Mouse (Mus musculus) hindbrain, embryonic 10.5 days (tissue): ENCODE measurements around the gene Prkra. TPM values are rescaled to one million over a fixed set of nuclear protein-coding genes. Genes with fewer than 3 reads are reported as not detected.

ENCODE experiments used
- DNase-seq: peaks from one replicate; pipeline ENCODE4 v3.0.0-alpha.2; 2017; ENCODE audit warnings: low spot score
- H3K27ac ChIP-seq: fragments of 300-500 bp; sonication (generic); 2 replicates; pipeline ENCODE4 v1.5.1; 2016; ENCODE audit warnings: mild to moderate bottlenecking, moderate library complexity
- H3K27me3 ChIP-seq: fragments of 300-500 bp; sonication (generic); 2 replicates; pipeline ENCODE4 v1.6.1; 2016; ENCODE audit warnings: mild to moderate bottlenecking; ENCODE audit not compliant: poor library complexity, insufficient read depth, severe bottlenecking
- H3K36me3 ChIP-seq: fragments of 300-500 bp; sonication (generic); 2 replicates; pipeline ENCODE4 v1.6.1; 2016; ENCODE audit warnings: mild to moderate bottlenecking, moderate library complexity
- H3K4me1 ChIP-seq: fragments of 300-500 bp; sonication (generic); replicated peaks from 2 replicates; pipeline ENCODE4 v1.6.1; 2016; ENCODE audit warnings: mild to moderate bottlenecking
- H3K4me3 ChIP-seq: fragments of 300-500 bp; sonication (generic); 2 replicates; pipeline ENCODE4 v1.5.1; 2016; ENCODE audit warnings: mild to moderate bottlenecking, moderate library complexity
- H3K9me3 ChIP-seq: fragments of 300-500 bp; sonication (generic); 2 replicates; pipeline ENCODE4 v1.6.1; 2016; ENCODE audit warnings: mild to moderate bottlenecking, moderate library complexity
- WGBS: fragments of 180-500 bp; shearing (Covaris S2); methylation state at CpG from one replicate; pipeline ENCODE4 v1.1.7; 2016; 5-methylcytosine and 5-hydroxymethylcytosine counted together
- polyA plus RNA-seq: library from polyadenylated mRNA; unstranded; fragments of >200 nt; fragmentation: Nextera tagmentation; extraction: Ambion mirVana; gene quantifications from 2 replicates; pipeline ENCODE4 v1.2.1, GENCODE M21; 2016

The Prkra gene
- polyA plus RNA-seq, 1 experiment from 2014 or later, result 96.2 TPM

- H3K27ac ChIP-seq, result no peak overlapping the region
- no peaks in the 10 kb centered on the region for H3K4me1 ChIP-seq
- H3K9me3 ChIP-seq, result no peaks in the 10 kb centered on the region
- H3K36me3 ChIP-seq, result no peaks in the 10 kb centered on the region
- H3K27me3 ChIP-seq, result no peaks in the 10 kb centered on the region
- H3K4me3 ChIP-seq, result no peak overlapping the region
- no peak for DNase-seq
- WGBS, result 81% methylated on average over 5 of the region's 5 CpGs
Measured at GRCm38 (mm10) chr2:76599214-76599613, 48.6 kb downstream of the Prkra start.

GRCm38 (mm10) chr2:76597521-76597920 lies 50.3 kb downstream of the Prkra start:
- Histone ChIP-seq H3K36me3 (no peaks in the 10 kb centered on the region), H3K4me3 (no peak overlapping the region), H3K27me3 (no peaks in the 10 kb centered on the region), H3K27ac (no peak overlapping the region), H3K9me3 (no peaks in the 10 kb centered on the region), H3K4me1 (no peaks in the 10 kb centered on the region)
- WGBS, result 85% methylated on average over 11 of the region's 11 CpGs
- no peak for DNase-seq

- H3K27me3 ChIP-seq, result no peaks in the 10 kb centered on the region
- 84% methylated on average over 3 of the region's 3 CpGs for WGBS
- no peak overlapping the region for H3K27ac ChIP-seq
- H3K4me3 ChIP-seq, result no peak overlapping the region
- DNase-seq, result no peak
- no peaks in the 10 kb centered on the region for H3K4me1 ChIP-seq
- H3K9me3 ChIP-seq, result no peaks in the 10 kb centered on the region
- H3K36me3 ChIP-seq, result no peaks in the 10 kb centered on the region
Measured at GRCm38 (mm10) chr2:76592401-76592924, 55.4 kb downstream of the Prkra start.

- 91% methylated on average over 7 of the region's 7 CpGs for WGBS
- DNase-seq, result no peak
- Histone ChIP-seq H3K27me3 (no peaks in the 10 kb centered on the region), H3K27ac (no peak overlapping the region), H3K4me3 (no peak overlapping the region), H3K4me1 (no peaks in the 10 kb centered on the region), H3K36me3 (peaks cover 8% of the 10 kb centered on the region), H3K9me3 (no peaks in the 10 kb centered on the region)
Measured at GRCm38 (mm10) chr2:76590221-76590620, 57.6 kb downstream of the Prkra start.

GRCm38 (mm10) chr2:76586906-76587305 lies 60.9 kb downstream of the Prkra start:
- no peak for DNase-seq
- Histone ChIP-seq H3K9me3 (no peaks in the 10 kb centered on the region), H3K36me3 (peaks cover 21% of the 10 kb centered on the region), H3K27ac (no peak overlapping the region), H3K27me3 (no peaks in the 10 kb centered on the region), H3K4me3 (no peak overlapping the region), H3K4me1 (no peaks in the 10 kb centered on the region)
- WGBS, result 82% methylated on average over 10 of the region's 10 CpGs

- 94% methylated on average over 13 of the region's 13 CpGs for WGBS
- no peaks in the 10 kb centered on the region for H3K9me3 ChIP-seq
- DNase-seq, result no peak
Measured at GRCm38 (mm10) chr2:76585090-76585489, 62.7 kb downstream of the Prkra start.

More at GRCm38 (mm10) chr2:76585090-76585489, 62.7 kb downstream of the Prkra start:
- Histone ChIP-seq H3K4me1 (no peaks in the 10 kb centered on the region), H3K36me3 (peaks cover 21% of the 10 kb centered on the region), H3K27ac (no peak overlapping the region), H3K4me3 (no peak overlapping the region), H3K27me3 (no peaks in the 10 kb centered on the region)

Other genes with a start within 250 kb of the Prkra start
- gene Osbpl6, start 241.5 kb downstream of the Prkra start, polyA plus RNA-seq, result 13.8 and 15.4 TPM in 2 replicates
- gene Pjvk, start 461 bp upstream of the Prkra start, polyA plus RNA-seq, result 0.62 and 0.82 TPM in 2 replicates
- gene Fkbp7, start 25.1 kb upstream of the Prkra start, polyA plus RNA-seq, result 14.3 and 19.2 TPM in 2 replicates
- gene Plekha3, start 27.3 kb upstream of the Prkra start, polyA plus RNA-seq, result 8.5 and 8.8 TPM in 2 replicates